In genomic region chr5:104508195-104508891, GRCm38 (mm10) we compare ENCODE assay signal across 8 mouse cellular contexts. TPM values are rescaled to one million over a fixed set of nuclear protein-coding genes. Genes with fewer than 3 reads are reported as not detected.
A peak's percentile ranks its signal among the peaks of the same experiment; 100 is the strongest.
DNase-seq lines count a peak whose midpoint lies in the region; ATAC-seq and TF ChIP-seq lines count a peak whose summit lies in the region.

TSS of gene BC005561 (plus strand) at chr5:104508352.

- H3K9ac ChIP-seq in forebrain, postnatal 0 days = peak within 1 kb of the TSS; percentile 90
- peak within 1 kb of the TSS; percentile 92 for H3K9ac ChIP-seq in lung, embryonic 16.5 days (ENCODE audit: low read length)

- ATAC-seq in G1E (ENCODE audit: extremely low read depth, insufficient number of reproducible peaks, low FRiP score, poor library complexity, severe bottlenecking) = peak; percentile 85
- ATAC-seq in forebrain, postnatal 0 days = peak; percentile 95
- peak; percentile 67 to 88 for ATAC-seq in hematopoietic stem cell, adult 5-6 weeks (replicated peaks in 1 of 2; ENCODE audit: insufficient read depth in 1 of 2, low FRiP score in 2 of 2, low TSS enrichment in 1 of 2, low read depth in 1 of 2, poor library complexity in 2 of 2, severe bottlenecking in 2 of 2)
- ATAC-seq in lung, embryonic 16.5 days (ENCODE audit: low read depth) = peak; percentile 94

- DNase-seq in G1E (ENCODE audit: low spot score) = peak; percentile 74
- peak; percentile 86 to 90 for DNase-seq in cerebellum, adult 18-20 months
- DNase-seq in forebrain, postnatal 0 days = peak; percentile 92
- DNase-seq in layer of hippocampus, adult 9-10 months (ENCODE audit: low spot score) = peak; percentile 39
- DNase-seq in ovary, postnatal 10 days (ENCODE audit: low spot score) = peak; percentile 80
- peak; percentile 64 to 73 for DNase-seq in thymus, postnatal 10 days (ENCODE audit: low spot score in 2 of 2)

- 2% methylated on average over 67 of the region's 83 CpGs for WGBS in forebrain, postnatal 0 days
- WGBS in lung, embryonic 16.5 days = under 1% methylated on average over 42 of the region's 83 CpGs

- peak within 1 kb of the TSS; percentile 89 for H3K27ac ChIP-seq in forebrain, postnatal 0 days (ENCODE audit: low read depth, low read length)
- peak within 1 kb of the TSS; percentile 93 for H3K27ac ChIP-seq in lung, embryonic 16.5 days (ENCODE audit: low read length)

- peaks cover 14% of the 10 kb centered on the region for H3K36me3 ChIP-seq in G1E (replicated peaks)
- H3K36me3 ChIP-seq in forebrain, postnatal 0 days (ENCODE audit: insufficient read depth) = peaks cover 17% of the 10 kb centered on the region
- H3K36me3 ChIP-seq in lung, embryonic 16.5 days (ENCODE audit: control insufficient read depth, insufficient read depth, low read length) = peaks cover 6% of the 10 kb centered on the region

- peaks cover 15% of the 10 kb centered on the region for H3K4me1 ChIP-seq in G1E (ENCODE audit: insufficient read depth, low read depth, low read length)
- H3K4me1 ChIP-seq in forebrain, postnatal 0 days (ENCODE audit: insufficient read depth) = peaks cover 11% of the 10 kb centered on the region; the same call in 1 of the 2 replicates
- H3K4me1 ChIP-seq in lung, embryonic 16.5 days (replicated peaks; ENCODE audit: control insufficient read depth, insufficient read depth, low read length) = peaks cover 6% of the 10 kb centered on the region

- H3K27me3 ChIP-seq in G1E (ENCODE audit: insufficient read depth, low read length) = 0 out of 2 replicates have a peak, but pooled peaks cover 1% of the 10 kb centered on the region
- no peaks in the 10 kb centered on the region for H3K27me3 ChIP-seq in forebrain, postnatal 0 days (ENCODE audit: insufficient read depth, low read length)
- no peaks in the 10 kb centered on the region for H3K27me3 ChIP-seq in lung, embryonic 16.5 days (ENCODE audit: control insufficient read depth, insufficient read depth, low read depth, low read length)

- no peak for TF ChIP-seq CTCF in G1E (IDR thresholded peaks at IDR 0.05; ENCODE audit: low read depth, low read length)
- TF ChIP-seq CTCF in forebrain, postnatal 0 days (IDR thresholded peaks at IDR 0.05; ENCODE audit: low read depth) = no peak

- peak within 1 kb of the TSS; percentile 74 for H3K4me2 ChIP-seq in forebrain, postnatal 0 days (ENCODE audit: low read depth)
- H3K4me2 ChIP-seq in lung, embryonic 16.5 days (ENCODE audit: low read depth, low read length) = peak within 1 kb of the TSS; percentile 63

- H3K4me3 ChIP-seq in G1E (ENCODE audit: low read depth, low read length) = peak within 1 kb of the TSS; percentile 88
- peak within 1 kb of the TSS; percentile 88 for H3K4me3 ChIP-seq in forebrain, postnatal 0 days (ENCODE audit: low read depth, low read length)
- H3K4me3 ChIP-seq in lung, embryonic 16.5 days (ENCODE audit: low read length) = peak within 1 kb of the TSS; percentile 91

- no peaks in the 10 kb centered on the region; the same call in 1 of the 2 replicates for H3K9me3 ChIP-seq in G1E (replicated peaks)
- 0 out of 2 replicates have a peak, but pooled peaks cover 2% of the 10 kb centered on the region for H3K9me3 ChIP-seq in forebrain, postnatal 0 days (ENCODE audit: low read length)
- no peaks in the 10 kb centered on the region for H3K9me3 ChIP-seq in lung, embryonic 16.5 days (ENCODE audit: control insufficient read depth, low read length)

RNA-seq across cellular contexts. Expression of gene BC005561, which starts in this region (rescaled TPM):
- 31.8 and 32.5 TPM in 2 replicates for total RNA-seq in G1E (2014; fragmentation: Nextera tagmentation)
- total RNA-seq in G1E (2017) = 11.5 and 15.2 TPM in 2 replicates
- 2.1 and 2.3 TPM in 2 replicates for polyA plus RNA-seq in G1E (2012)
- 6.6 and 9.1 TPM in 2 replicates for total RNA-seq in forebrain, postnatal 0 days (2014; rRNA removed)
- polyA plus RNA-seq in forebrain, postnatal 0 days (2015; fragmentation: Nextera tagmentation; extraction: Ambion mirVana) = 4.9 and 6.3 TPM in 2 replicates
- 15.1 and 22.8 TPM in 2 replicates for total RNA-seq in hematopoietic stem cell, adult 5-6 weeks (2017)
- polyA plus RNA-seq in lung, embryonic 16.5 days (2015; fragmentation: Nextera tagmentation; extraction: Ambion mirVana) = 10.7 and 11.2 TPM in 2 replicates

Comparison
In these comparisons a context has a peak if more than half of its experiments do, and no peak if none do; other contexts are left out.
1. Peak in every context shown above with its lines: DNase-seq, ATAC-seq, H3K4me3 ChIP-seq and H3K27ac ChIP-seq.
2. DNase-seq: peak in every context shown above with its lines; median percentile 92 in forebrain, postnatal 0 days; 88 in cerebellum, adult 18-20 months; 80 in ovary, postnatal 10 days; 74 in G1E; 68 in thymus, postnatal 10 days; 39 in layer of hippocampus, adult 9-10 months.